Mouse (Mus musculus): Measurements from ENCODE around the gene Gm17087.

- TF ChIP-seq CTCF (IDR thresholded peaks at IDR 0.05; ENCODE audit: borderline replicate concordance, control insufficient read depth, extremely low read depth, insufficient read depth, low read length, poor library complexity) (no peak), POLR2A (IDR thresholded peaks at IDR 0.05; ENCODE audit: control insufficient read depth, extremely low read depth, insufficient read depth, low read length, poor library complexity) (no peak)
Observed at GRCm38 (mm10) chr17:8602976-8603375, 36.2 kb upstream of the Gm17087 start.
